Mouse (Mus musculus): ENCODE measurements around the gene Prss54.

Prss54 gene

GRCm38 (mm10) chr8:95549871-95550829, 26.0 kb downstream of the Prss54 start:
- DNase-seq = peak; percentile 20

- no peak for DNase-seq
These were observed 28.2 kb downstream of the Prss54 start for GRCm38 (mm10) chr8:95547931-95548330.

GRCm38 (mm10) chr8:95546986-95547385, 29.2 kb downstream of the Prss54 start:
- DNase-seq = no peak

- no peak for DNase-seq
These were observed 30.3 kb downstream of the Prss54 start for GRCm38 (mm10) chr8:95545815-95546214.

GRCm38 (mm10) chr8:95543065-95543464, 33.1 kb downstream of the Prss54 start:
- no peak for DNase-seq

GRCm38 (mm10) chr8:95542191-95542590, 33.9 kb downstream of the Prss54 start:
- DNase-seq = no peak

GRCm38 (mm10) chr8:95539487-95539886, 36.7 kb downstream of the Prss54 start:
- DNase-seq = no peak

GRCm38 (mm10) chr8:95533584-95534387, 42.4 kb downstream of the Prss54 start, which contains the start of gene Ccdc113:
Gene Ccdc113 (plus strand): TSS chr8:95534085.
- DNase-seq = peak; percentile 54

- no peak for DNase-seq
These were observed 43.9 kb downstream of the Prss54 start for GRCm38 (mm10) chr8:95532206-95532605.

- DNase-seq = no peak
These were observed 47.3 kb downstream of the Prss54 start for GRCm38 (mm10) chr8:95528750-95529310.

GRCm38 (mm10) chr8:95528194-95528593, 47.9 kb downstream of the Prss54 start:
- DNase-seq = no peak

- DNase-seq = no peak
These were observed 52.1 kb downstream of the Prss54 start for GRCm38 (mm10) chr8:95523991-95524390.

GRCm38 (mm10) chr8:95516928-95517327, 59.2 kb downstream of the Prss54 start:
- no peak for DNase-seq

GRCm38 (mm10) chr8:95513219-95513618, 62.9 kb downstream of the Prss54 start:
- no peak for DNase-seq

- DNase-seq = peak; percentile 47
These were observed 63.9 kb downstream of the Prss54 start for GRCm38 (mm10) chr8:95512257-95512656.
